Mouse (Mus musculus): ENCODE data around the gene Prr23a2.
"Not testable (repeated sequence)": the region's sequence is repeated elsewhere in the genome, so short reads cannot be mapped to it uniquely, and the experiment has no call there.

Gene Prr23a2

GRCm38 (mm10) chr9:98856210-98856609 is at the start of gene Prr23a2:
TSS of gene Prr23a2 (plus strand) at chr9:98856494.
- DNase-seq (ENCODE audit: low spot score) = no peak

- DNase-seq (ENCODE audit: low spot score) = no peak
Observed at GRCm38 (mm10) chr9:98807631-98808030, 48.7 kb upstream of the Prr23a2 start.

GRCm38 (mm10) chr9:98809526-98809925 is 46.8 kb upstream of the Prr23a2 start:
- not testable (repeated sequence) for DNase-seq (ENCODE audit: low spot score)

GRCm38 (mm10) chr9:98816066-98816465 is 40.2 kb upstream of the Prr23a2 start:
- DNase-seq (ENCODE audit: low spot score) = no peak

GRCm38 (mm10) chr9:98817592-98817991 is 38.7 kb upstream of the Prr23a2 start:
- no peak for DNase-seq (ENCODE audit: low spot score)

GRCm38 (mm10) chr9:98818971-98819370 is 37.3 kb upstream of the Prr23a2 start:
- no peak for DNase-seq (ENCODE audit: low spot score)

- no peak for DNase-seq (ENCODE audit: low spot score)
Observed at GRCm38 (mm10) chr9:98819481-98819880, 36.8 kb upstream of the Prr23a2 start.

GRCm38 (mm10) chr9:98820461-98820860 is 35.8 kb upstream of the Prr23a2 start:
- no peak for DNase-seq (ENCODE audit: low spot score)

- no peak for DNase-seq (ENCODE audit: low spot score)
Observed at GRCm38 (mm10) chr9:98821067-98821466, 35.2 kb upstream of the Prr23a2 start.

- DNase-seq (ENCODE audit: low spot score) = no peak
Observed at GRCm38 (mm10) chr9:98823805-98824204, 32.5 kb upstream of the Prr23a2 start.

- no peak for DNase-seq (ENCODE audit: low spot score)
Observed at GRCm38 (mm10) chr9:98829508-98829907, 26.8 kb upstream of the Prr23a2 start.

GRCm38 (mm10) chr9:98837537-98838074 is 18.7 kb upstream of the Prr23a2 start:
- no peak for DNase-seq (ENCODE audit: low spot score)

GRCm38 (mm10) chr9:98842117-98842516 is 14.2 kb upstream of the Prr23a2 start, which contains the start of gene Prr23a1:
TSS of gene Prr23a1 (plus strand) at chr9:98842503.
- DNase-seq (ENCODE audit: low spot score) = no peak

GRCm38 (mm10) chr9:98863463-98863862 is 7.2 kb downstream of the Prr23a2 start:
- DNase-seq (ENCODE audit: low spot score) = no peak

- no peak for DNase-seq (ENCODE audit: low spot score)
Observed at GRCm38 (mm10) chr9:98864571-98864970, 8.3 kb downstream of the Prr23a2 start, which contains the start of gene Prr23a3. TSS of gene Prr23a3 (plus strand) at chr9:98864767.

- DNase-seq (ENCODE audit: low spot score) = no peak
Observed at GRCm38 (mm10) chr9:98901486-98901885, 45.2 kb downstream of the Prr23a2 start.

GRCm38 (mm10) chr9:98902819-98903218 is 46.5 kb downstream of the Prr23a2 start, which contains the start of gene 7420426K07Rik:
TSS of gene 7420426K07Rik (plus strand) at chr9:98903119.
- no peak for DNase-seq (ENCODE audit: low spot score)

Measured in T-cell, adult 2 months (primary cell).